ENCODE assay signal across 16 mouse cellular contexts in genomic region chr11:19253605-19254004, GRCm38 (mm10).
"Had no signal": no experiment of that assay in that cellular context is flagged by ENCODE, and none has a peak within 500 bp of the region (broad histone marks: within the 10 kb centered on the region; RNA-seq: fewer than 3 reads in every experiment).

No protein-coding gene starts in this region.

- H3K36me3 ChIP-seq: neural tube, embryonic 13.5 days; neural tube, embryonic 15.5 days; stomach, embryonic 15.5 days had no signal

- H3K27ac ChIP-seq: neural tube, embryonic 13.5 days; neural tube, embryonic 15.5 days; stomach, embryonic 15.5 days; stomach, postnatal 0 days had no signal

- H3K4me2 ChIP-seq: neural tube, embryonic 13.5 days; neural tube, embryonic 15.5 days; stomach, embryonic 15.5 days had no signal

- H3K4me3 ChIP-seq: neural tube, embryonic 13.5 days; neural tube, embryonic 15.5 days; stomach, embryonic 15.5 days had no signal

- H3K9ac ChIP-seq: neural tube, embryonic 13.5 days; neural tube, embryonic 15.5 days; stomach, embryonic 15.5 days had no signal

- H3K4me1 ChIP-seq: neural tube, embryonic 13.5 days; neural tube, embryonic 15.5 days; stomach, embryonic 15.5 days had no signal

- H3K27me3 ChIP-seq: neural tube, embryonic 13.5 days; neural tube, embryonic 15.5 days; stomach, embryonic 15.5 days had no signal

- H3K9me3 ChIP-seq: neural tube, embryonic 13.5 days; neural tube, embryonic 15.5 days; stomach, embryonic 15.5 days had no signal

- DNase-seq: retina, postnatal 1 day; right cerebral cortex, adult 18-20 months; right cerebral cortex, postnatal 14 days; right cerebral cortex, postnatal 25 days; right cerebral cortex, postnatal 4 days; spleen, adult 18-20 months; thymus, adult 18-20 months; thymus, adult 2 months; thymus, postnatal 14 days; thymus, postnatal 25 days; thymus, postnatal 36 days; thymus, postnatal 4 days had no signal
